Mouse (Mus musculus) midbrain, embryonic 13.5 days (tissue): ENCODE results near the gene Osbpl6. TPM values are rescaled to one million over a fixed set of nuclear protein-coding genes. Genes with fewer than 3 reads are reported as not detected.
A peak's percentile ranks its signal among the peaks of the same experiment; 100 is the strongest.

Experiments
- ATAC-seq: fragments of 200-750 bp; cut with Nextera tagmentation; 2 replicates; pipeline ENCODE4 v1.8.0; 2017; ENCODE audit warnings: mild to moderate bottlenecking, moderate TSS enrichment, moderate library complexity
- H3K27ac ChIP-seq: fragments of 300-500 bp; sonication (generic); 2 replicates; pipeline ENCODE4 v1.5.1; 2015; ENCODE audit warnings: inconsistent platforms, mild to moderate bottlenecking, moderate library complexity
- H3K27me3 ChIP-seq: fragments of 300-500 bp; sonication (generic); 2 replicates; pipeline ENCODE4 v1.6.1; 2015; ENCODE audit warnings: mild to moderate bottlenecking, inconsistent platforms
- H3K36me3 ChIP-seq: fragments of 300-500 bp; sonication (generic); 2 replicates; pipeline ENCODE4 v1.6.1; 2015; ENCODE audit warnings: mild to moderate bottlenecking, inconsistent platforms
- H3K4me1 ChIP-seq: fragments of 300-500 bp; sonication (generic); replicated peaks from 2 replicates; pipeline ENCODE4 v1.6.1; 2015; ENCODE audit warnings: inconsistent platforms
- H3K4me2 ChIP-seq: fragments of 300-500 bp; sonication (generic); replicated peaks from 2 replicates; pipeline ENCODE4 v1.6.1; 2015; ENCODE audit warnings: moderate library complexity, mild to moderate bottlenecking, inconsistent platforms
- H3K4me3 ChIP-seq: fragments of 300-500 bp; sonication (generic); replicated peaks from 2 replicates; pipeline ENCODE4 v1.5.1; 2015; ENCODE audit warnings: mild to moderate bottlenecking, inconsistent platforms
- H3K9ac ChIP-seq: fragments of 300-500 bp; sonication (generic); replicated peaks from 2 replicates; pipeline ENCODE4 v1.6.1; 2015; ENCODE audit warnings: mild to moderate bottlenecking, inconsistent platforms
- H3K9me3 ChIP-seq: fragments of 300-500 bp; sonication (generic); 2 replicates; pipeline ENCODE4 v1.6.1; 2016; ENCODE audit warnings: mild to moderate bottlenecking, inconsistent platforms
- WGBS: fragments of 180-500 bp; shearing (Covaris S2); methylation state at CpG from one replicate; pipeline ENCODE4 v1.1.7; 2015; 5-methylcytosine and 5-hydroxymethylcytosine counted together
- polyA plus RNA-seq: library from polyadenylated mRNA; unstranded; fragments of >200 nt; fragmentation: Nextera tagmentation; extraction: Ambion mirVana; gene quantifications from 2 replicates; pipeline ENCODE4 v1.2.1, GENCODE M21; 2015

Gene Osbpl6
- polyA plus RNA-seq, 1 experiment from 2014 or later, result 19.9 TPM

DNA sequence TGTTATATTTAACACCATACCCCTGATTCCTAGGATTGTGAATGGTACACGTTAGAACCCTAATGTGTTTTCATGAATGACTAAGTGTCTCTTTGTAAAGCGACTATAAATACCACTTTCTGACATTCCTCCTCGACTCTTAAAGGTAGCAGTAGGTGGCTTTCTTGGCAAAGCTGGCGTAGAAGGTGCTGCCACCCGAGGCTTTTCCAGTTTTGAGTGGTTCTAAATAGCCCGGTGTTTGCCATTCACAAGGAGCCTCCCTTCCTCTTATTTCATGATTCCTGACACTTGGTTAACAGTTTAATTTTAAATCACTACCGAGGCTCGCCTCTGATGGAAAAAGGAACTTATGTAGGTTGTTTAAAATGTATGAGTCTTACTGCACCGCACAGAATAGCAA lies 64.1 kb downstream of the Osbpl6 start:
- Histone ChIP-seq H3K27ac (no peak overlapping the region), H3K36me3 (no peaks in the 10 kb centered on the region), H3K4me1 (no peaks in the 10 kb centered on the region), H3K27me3 (no peaks in the 10 kb centered on the region), H3K9ac (no peak overlapping the region), H3K4me3 (no peak overlapping the region), H3K4me2 (no peak overlapping the region), H3K9me3 (no peaks in the 10 kb centered on the region)
- ATAC-seq, result no peak
- 88% methylated on average over 9 of the region's 9 CpGs for WGBS

DNA sequence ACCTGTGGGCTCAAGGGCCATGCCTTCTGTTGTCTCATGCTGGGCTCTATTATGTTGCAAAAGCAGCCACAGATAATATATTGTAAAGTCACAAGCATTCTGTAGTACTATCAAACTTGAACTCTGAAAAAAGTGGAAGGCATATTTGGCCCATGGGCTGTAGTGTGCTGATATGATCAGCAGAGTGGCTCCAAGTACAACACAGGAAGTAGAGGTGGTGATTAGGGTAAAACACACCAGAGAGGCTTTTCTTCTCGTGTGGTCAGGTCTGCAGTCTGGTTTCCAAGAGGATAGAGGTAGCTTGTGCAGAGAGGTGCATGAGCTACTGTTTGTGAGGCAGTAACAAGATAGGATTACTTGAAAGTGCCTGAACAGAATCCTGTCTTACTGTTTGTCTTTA lies 69.5 kb downstream of the Osbpl6 start:
- no peak overlapping the region for H3K27ac ChIP-seq
- 63% methylated on average over 1 of the region's 1 CpGs for WGBS
- no peak for ATAC-seq
- H3K9me3 ChIP-seq, result no peaks in the 10 kb centered on the region
- no peaks in the 10 kb centered on the region for H3K36me3 ChIP-seq
- no peaks in the 10 kb centered on the region for H3K27me3 ChIP-seq
- no peak overlapping the region for H3K4me2 ChIP-seq
- H3K4me1 ChIP-seq, result no peaks in the 10 kb centered on the region
- H3K9ac ChIP-seq, result no peak overlapping the region
- H3K4me3 ChIP-seq, result no peak overlapping the region

DNA sequence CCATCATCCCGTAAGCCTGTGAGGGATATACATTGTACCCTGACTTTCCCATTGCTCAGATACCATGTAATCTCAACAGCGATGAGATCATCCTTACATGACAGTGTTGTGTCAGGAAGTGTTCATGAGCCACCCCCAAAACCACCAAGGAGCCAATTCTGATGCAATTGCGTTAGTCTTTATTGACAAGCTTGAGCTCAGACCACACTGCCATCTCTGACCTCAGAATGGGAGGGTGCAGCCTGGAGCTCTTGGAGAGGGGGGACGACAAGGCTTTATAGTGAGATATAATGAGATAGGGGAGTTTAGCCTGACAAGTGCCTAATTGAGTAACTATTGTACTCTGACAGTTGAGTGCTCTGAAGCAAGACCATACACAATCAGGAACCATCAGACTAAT lies 82.5 kb downstream of the Osbpl6 start:
- H3K9ac ChIP-seq, result no peak overlapping the region
- WGBS, result 70% methylated on average over 4 of the region's 4 CpGs
- ATAC-seq, result no peak

DNA sequence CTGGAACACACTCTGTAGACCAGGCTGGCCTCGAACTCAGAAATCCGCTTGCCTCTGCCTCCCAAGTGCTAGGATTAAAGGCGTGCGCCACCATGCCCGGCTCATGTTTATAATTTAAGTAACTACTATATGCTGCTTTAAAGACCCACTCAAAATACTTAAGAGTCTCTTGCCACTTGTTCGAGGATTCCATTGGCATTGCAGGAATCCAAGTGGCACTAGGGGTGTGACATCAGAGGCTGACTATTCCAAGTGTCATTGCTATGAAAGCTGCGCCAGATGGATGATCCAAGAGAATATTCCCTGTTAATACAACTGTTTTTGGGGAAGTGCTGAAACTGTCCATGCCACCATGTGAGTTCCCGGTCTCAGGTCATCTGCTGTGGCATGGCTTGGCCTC lies 83.9 kb downstream of the Osbpl6 start:
- Histone ChIP-seq H3K9me3 (no peaks in the 10 kb centered on the region), H3K27me3 (no peaks in the 10 kb centered on the region), H3K4me2 (no peak overlapping the region), H3K9ac (no peak overlapping the region), H3K27ac (no peak overlapping the region), H3K4me1 (peaks cover 22% of the 10 kb centered on the region), H3K36me3 (no peaks in the 10 kb centered on the region), H3K4me3 (no peak overlapping the region)
- whole genome bisulfite sequencing, result 95% methylated on average over 8 of the region's 8 CpGs
- ATAC-seq, result no peak

More for the DNA sequence above, 82.5 kb downstream of the Osbpl6 start:
- Histone ChIP-seq H3K4me2 (no peak overlapping the region), H3K4me3 (no peak overlapping the region), H3K27ac (no peak overlapping the region), H3K27me3 (no peaks in the 10 kb centered on the region), H3K36me3 (no peaks in the 10 kb centered on the region), H3K9me3 (no peaks in the 10 kb centered on the region), H3K4me1 (peaks cover 17% of the 10 kb centered on the region; the same call in 1 of the 2 replicates)

DNA sequence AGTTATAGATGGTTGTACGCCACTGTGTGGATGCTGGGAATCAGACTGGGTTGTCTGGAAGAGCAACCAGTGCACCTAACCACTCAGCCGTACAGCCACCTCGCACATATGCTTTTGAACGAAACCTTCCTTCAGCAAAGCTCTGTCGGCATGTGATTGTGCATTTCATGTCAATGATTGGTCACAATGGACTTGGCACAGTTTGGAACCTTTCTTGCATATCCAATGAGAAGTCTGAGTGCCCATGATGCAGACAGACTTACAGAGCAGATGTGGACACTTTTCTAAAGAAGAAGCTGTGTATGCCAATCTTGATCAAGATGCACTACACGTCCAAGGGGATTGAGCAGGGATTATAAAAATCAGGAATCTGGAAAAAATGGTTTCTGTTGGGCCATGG lies 85.1 kb downstream of the Osbpl6 start:
- Histone ChIP-seq H3K4me2 (no peak overlapping the region), H3K9me3 (no peaks in the 10 kb centered on the region), H3K4me3 (no peak overlapping the region), H3K4me1 (peaks cover 22% of the 10 kb centered on the region), H3K27ac (0 out of 2 replicates have a peak overlapping the region, but pooled peaks have one; percentile 40), H3K9ac (no peak overlapping the region), H3K27me3 (no peaks in the 10 kb centered on the region), H3K36me3 (no peaks in the 10 kb centered on the region)
- ATAC-seq, result no peak
- WGBS, result 76% methylated on average over 6 of the region's 6 CpGs

DNA sequence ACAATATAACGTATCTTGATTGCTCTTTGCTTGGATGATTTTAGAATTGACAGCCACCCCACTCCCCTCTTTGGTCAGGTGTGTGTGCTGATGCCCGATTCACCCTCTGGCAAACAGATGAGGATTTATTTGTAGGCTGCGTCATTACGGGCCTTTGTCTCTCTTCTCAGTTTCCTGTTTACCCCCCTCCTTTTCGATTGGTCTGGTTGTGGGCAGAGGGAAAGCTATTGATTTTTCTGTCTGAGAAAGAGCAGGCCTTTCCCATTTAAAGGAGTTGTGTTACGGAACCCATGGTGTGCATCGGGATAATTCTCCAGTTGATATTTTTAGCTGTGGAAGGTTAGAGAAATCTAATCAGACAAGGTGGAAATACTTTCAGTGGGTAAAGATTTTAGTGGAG lies 85.9 kb downstream of the Osbpl6 start:
- Histone ChIP-seq H3K27me3 (no peaks in the 10 kb centered on the region), H3K4me2 (no peak overlapping the region), H3K36me3 (no peaks in the 10 kb centered on the region), H3K4me3 (no peak overlapping the region), H3K4me1 (peaks cover 22% of the 10 kb centered on the region), H3K27ac (no peak overlapping the region; the same call in 1 of the 2 replicates), H3K9me3 (no peaks in the 10 kb centered on the region), H3K9ac (no peak overlapping the region)
- WGBS, result 68% methylated on average over 7 of the region's 7 CpGs
- no peak for ATAC-seq

DNA sequence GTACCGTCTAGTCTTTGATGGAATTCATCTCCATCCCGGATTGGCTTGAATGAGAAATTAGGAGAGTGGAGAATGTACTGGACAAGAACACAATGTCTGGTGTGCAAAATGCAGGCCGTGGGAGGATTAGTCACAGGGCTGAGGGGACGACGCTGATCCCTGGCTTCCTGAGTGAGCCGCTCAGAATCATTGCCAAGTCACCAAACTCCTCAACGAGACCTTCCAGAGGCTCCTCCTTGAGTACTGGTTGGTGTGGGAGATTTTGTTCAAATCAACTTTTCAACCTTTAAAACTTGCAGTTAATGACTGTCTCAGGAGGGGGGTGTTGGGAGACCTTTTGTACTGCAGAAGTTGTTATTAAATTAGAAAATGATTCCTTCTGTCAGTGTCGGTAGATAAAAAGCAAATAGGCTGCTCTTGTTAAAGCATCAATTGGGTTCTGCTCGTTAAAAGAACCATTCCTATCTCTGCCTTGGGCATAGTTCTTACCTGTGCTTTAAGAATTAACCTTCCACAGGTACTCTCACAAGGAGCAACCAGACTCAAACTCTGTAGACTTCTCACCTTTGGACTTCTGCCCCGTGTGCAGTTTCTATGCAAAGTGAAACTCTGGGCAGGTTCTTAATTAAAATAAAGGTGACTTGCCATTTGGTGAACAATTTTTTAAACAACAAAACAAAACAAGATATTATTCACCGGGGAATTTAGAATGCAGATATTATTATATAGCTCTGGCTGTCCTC lies 89.9 kb downstream of the Osbpl6 start:
- no peak overlapping the region for H3K9ac ChIP-seq
- no peak overlapping the region for H3K4me3 ChIP-seq
- no peaks in the 10 kb centered on the region for H3K36me3 ChIP-seq
- no peak overlapping the region for H3K27ac ChIP-seq
- WGBS, result 73% methylated on average over 11 of the region's 11 CpGs
- H3K9me3 ChIP-seq, result no peaks in the 10 kb centered on the region
- H3K4me1 ChIP-seq, result peaks cover 16% of the 10 kb centered on the region
- H3K27me3 ChIP-seq, result no peaks in the 10 kb centered on the region
- no peak for ATAC-seq
- no peak overlapping the region for H3K4me2 ChIP-seq

DNA sequence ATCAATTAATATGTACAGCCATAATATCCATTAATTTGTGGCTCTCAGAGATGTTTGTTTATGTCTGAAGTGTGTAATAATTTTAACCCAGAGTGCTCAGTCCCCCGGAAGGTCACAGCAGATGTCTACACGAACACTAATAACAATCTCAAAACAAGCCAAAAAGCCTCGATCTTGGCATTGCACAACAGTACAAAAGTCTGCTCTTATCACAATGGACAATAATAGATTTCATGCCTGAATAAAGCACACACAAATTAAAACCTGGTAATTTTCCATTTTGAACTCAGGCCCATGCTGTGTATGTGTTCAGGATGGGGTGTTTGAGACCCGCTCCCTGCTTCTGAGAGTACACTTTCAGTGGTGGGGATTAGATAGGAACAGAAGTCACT lies 90.4 kb downstream of the Osbpl6 start:
- no peak for ATAC-seq
- no peak overlapping the region for H3K27ac ChIP-seq
- H3K4me3 ChIP-seq, result no peak overlapping the region
- 90% methylated on average over 4 of the region's 4 CpGs for WGBS
- H3K4me2 ChIP-seq, result no peak overlapping the region
- no peak overlapping the region for H3K9ac ChIP-seq
- no peaks in the 10 kb centered on the region for H3K27me3 ChIP-seq
- H3K9me3 ChIP-seq, result no peaks in the 10 kb centered on the region
- H3K4me1 ChIP-seq, result peaks cover 11% of the 10 kb centered on the region
- no peaks in the 10 kb centered on the region for H3K36me3 ChIP-seq

DNA sequence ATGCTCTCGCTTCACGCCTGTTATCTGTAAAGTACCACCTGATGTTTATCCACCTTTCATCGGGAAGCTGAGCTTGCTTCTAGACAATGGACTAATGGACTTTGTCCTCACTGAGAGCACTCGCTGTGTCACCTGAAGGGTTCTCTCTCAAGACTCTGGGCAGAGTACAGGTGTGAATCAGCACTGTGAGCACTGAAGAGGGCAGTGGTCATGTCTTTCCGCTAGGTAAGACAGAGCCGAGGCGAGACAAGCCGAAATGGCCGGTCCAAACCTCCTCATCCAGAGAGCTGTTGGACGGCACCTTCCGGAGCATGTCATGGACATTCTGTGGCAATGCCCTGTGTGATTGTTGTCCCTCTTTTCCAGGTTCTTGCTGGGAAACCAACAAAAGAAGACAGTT lies 92.6 kb downstream of the Osbpl6 start:
- Histone ChIP-seq H3K27me3 (no peaks in the 10 kb centered on the region), H3K9me3 (no peaks in the 10 kb centered on the region), H3K4me2 (no peak overlapping the region), H3K9ac (no peak overlapping the region), H3K36me3 (no peaks in the 10 kb centered on the region), H3K4me3 (no peak overlapping the region), H3K27ac (no peak overlapping the region), H3K4me1 (peaks cover 5% of the 10 kb centered on the region)
- 93% methylated on average over 11 of the region's 11 CpGs for WGBS
- no peak for ATAC-seq

DNA sequence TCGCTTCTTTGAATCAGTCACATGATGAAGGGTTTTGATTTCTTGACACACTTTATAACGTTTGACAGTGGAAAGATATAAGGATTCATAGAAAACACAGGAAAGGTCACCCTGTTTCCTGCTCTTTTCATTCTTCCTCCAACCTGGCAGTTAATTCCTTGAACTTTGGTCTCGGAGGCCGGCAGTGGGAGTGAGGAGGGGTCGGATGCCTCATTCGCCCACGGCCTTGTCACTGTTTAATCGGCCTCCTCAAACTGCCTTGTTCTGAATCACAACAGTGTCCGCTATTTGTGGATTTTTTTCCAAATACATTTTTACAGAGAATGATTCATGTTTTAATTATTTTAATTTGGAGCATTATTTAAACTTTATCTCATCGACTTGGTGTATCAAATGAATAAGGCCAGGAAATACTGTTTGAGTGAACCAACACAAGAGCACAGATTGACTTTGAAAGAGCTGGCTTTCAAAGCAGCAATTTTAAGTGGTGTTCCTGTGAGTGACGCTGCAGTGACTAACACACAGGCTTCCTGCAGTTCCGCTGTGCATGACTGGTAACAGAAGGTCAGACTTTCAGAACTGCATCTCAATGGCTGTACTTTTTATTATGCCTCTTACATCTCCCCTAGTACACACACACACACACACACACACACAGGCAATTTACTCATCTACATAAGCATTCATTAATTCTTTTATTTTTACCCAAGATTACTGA lies 98.0 kb downstream of the Osbpl6 start:
- H3K9me3 ChIP-seq, result no peaks in the 10 kb centered on the region
- ATAC-seq, result no peak
- no peak overlapping the region for H3K9ac ChIP-seq
- no peaks in the 10 kb centered on the region for H3K36me3 ChIP-seq
- H3K4me3 ChIP-seq, result no peak overlapping the region
- no peak overlapping the region for H3K27ac ChIP-seq
- no peaks in the 10 kb centered on the region for H3K4me1 ChIP-seq
- no peak overlapping the region for H3K4me2 ChIP-seq
- no peaks in the 10 kb centered on the region for H3K27me3 ChIP-seq
- WGBS, result 50% methylated on average over 12 of the region's 12 CpGs

DNA sequence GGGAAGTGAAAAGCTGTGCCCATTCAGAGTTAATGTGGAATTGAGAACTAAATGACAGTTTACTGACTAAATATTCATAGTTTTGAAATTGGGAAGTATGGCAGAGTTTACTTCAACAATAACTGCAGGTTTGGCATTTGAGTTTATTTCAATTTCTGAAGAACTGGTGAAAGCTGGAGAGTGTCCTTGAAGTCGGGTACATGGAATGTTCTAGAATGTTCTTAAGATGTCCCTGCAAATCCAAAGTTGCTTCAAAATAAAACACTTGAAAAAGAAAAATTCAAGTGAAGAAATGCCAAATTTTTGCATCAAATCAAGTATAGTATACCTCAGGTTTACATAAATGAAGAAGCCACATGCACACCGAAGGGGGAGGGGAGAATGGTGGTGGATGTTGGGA lies 98.7 kb downstream of the Osbpl6 start:
- no peak overlapping the region for H3K9ac ChIP-seq
- no peak for ATAC-seq
- H3K4me2 ChIP-seq, result no peak overlapping the region
- H3K27ac ChIP-seq, result no peak overlapping the region
- H3K27me3 ChIP-seq, result no peaks in the 10 kb centered on the region
- H3K4me3 ChIP-seq, result no peak overlapping the region
- no peaks in the 10 kb centered on the region for H3K9me3 ChIP-seq
- H3K4me1 ChIP-seq, result no peaks in the 10 kb centered on the region
- H3K36me3 ChIP-seq, result no peaks in the 10 kb centered on the region
- WGBS, result 94% methylated on average over 2 of the region's 2 CpGs

DNA sequence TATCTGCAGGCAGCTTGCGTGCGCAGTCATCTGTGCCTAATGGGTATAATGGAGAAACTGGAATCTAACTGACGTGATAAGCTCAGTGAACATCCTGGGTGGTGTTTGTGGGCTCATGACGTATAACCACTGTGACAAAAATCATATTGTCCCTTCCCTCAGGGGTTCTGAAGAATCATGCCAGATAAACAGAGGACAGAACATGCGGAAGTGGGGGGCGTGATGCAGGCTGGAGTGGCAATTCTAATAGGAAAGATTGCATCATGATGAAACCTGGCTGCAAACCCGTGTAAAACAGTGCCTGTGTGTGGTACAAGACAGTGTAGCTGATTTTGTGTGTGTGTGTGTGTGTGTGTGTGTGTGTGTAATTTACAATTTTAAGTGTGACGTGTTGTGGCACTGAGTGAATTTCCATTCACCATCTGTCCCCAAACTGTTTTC lies 105.0 kb downstream of the Osbpl6 start:
- no peaks in the 10 kb centered on the region for H3K36me3 ChIP-seq
- no peak overlapping the region for H3K4me3 ChIP-seq
- H3K9ac ChIP-seq, result no peak overlapping the region
- WGBS, result 82% methylated on average over 8 of the region's 8 CpGs
- no peaks in the 10 kb centered on the region for H3K9me3 ChIP-seq
- no peaks in the 10 kb centered on the region for H3K4me1 ChIP-seq
- H3K27me3 ChIP-seq, result no peaks in the 10 kb centered on the region
- no peak for ATAC-seq
- H3K27ac ChIP-seq, result no peak overlapping the region
- no peak overlapping the region for H3K4me2 ChIP-seq
